Mouse (Mus musculus) bone marrow macrophage, adult 2 months (primary cell): ENCODE results near the gene Ndufa6.

Source experiments
- CTCF ChIP-seq: IDR thresholded peaks from 2 replicates; pipeline ENCODE4 v1.5.1; 2012; ENCODE audit warnings: low read depth, mild to moderate bottlenecking, low read length, moderate library complexity
- POLR2A ChIP-seq: IDR thresholded peaks from 2 replicates; pipeline ENCODE4 v1.6.1; 2012; ENCODE audit warnings: mild to moderate bottlenecking, low read depth, low read length, borderline replicate concordance

- TF ChIP-seq CTCF = no peak
- no peak for TF ChIP-seq POLR2A
Measured at GRCm38 (mm10) chr15:82346580-82347302, 7.4 kb downstream of the Ndufa6 start.
